Mouse (Mus musculus) left cerebral cortex, postnatal 10 days (tissue): ENCODE data around the gene Hist1h2bn. TPM values are rescaled to one million over a fixed set of nuclear protein-coding genes. Genes with fewer than 3 reads are reported as not detected.
"Not testable (repeated sequence)": the region's sequence is repeated elsewhere in the genome, so short reads cannot be mapped to it uniquely, and the experiment has no call there.

Experiments used
- DNase-seq, 2 experiments: peaks; one replicate each; pipeline ENCODE4 v3.0.0; 2021 to 2022; ENCODE audit warnings: low spot score in 2 of 2, mixed read lengths in 1 of 2; ENCODE audit errors: extremely low spot score in 1 of 2
- intact Hi-C: fragments of 180-260 bp; cut with DNase I; formaldehyde crosslinking; loops from one replicate; pipeline ENCODE4 v1.15.1; 2025
- total RNA-seq, 2 experiments: library from RNA; stranded (reverse); gene quantifications; 2 replicates each; pipeline ENCODE4 v1.2.3; 2021

Gene Hist1h2bn
- total RNA-seq, 2 experiments from 2014 or later = 23.0 to 25.1 TPM

- intact Hi-C loops = no loop called here
- DNase-seq = no peak
Observed at GRCm38 (mm10) chr13:21755707-21756106, 1.8 kb downstream of the Hist1h2bn start.

- peak; percentile 73 to 76 for DNase-seq
- intact Hi-C loops = no loop called here
Observed at GRCm38 (mm10) chr13:21778814-21779766, 25.2 kb downstream of the Hist1h2bn start.

- peak in 1 of 2 experiments; percentile 51 for DNase-seq
- intact Hi-C loops = no loop called here
Observed at GRCm38 (mm10) chr13:21779767-21780731, 26.1 kb downstream of the Hist1h2bn start, which contains the start of gene Hist1h1b. Gene Hist1h1b, minus strand, starts transcription at chr13:21780625.

- intact Hi-C loops = no loop called here
- DNase-seq = no peak
Observed at GRCm38 (mm10) chr13:21781021-21781555, 27.2 kb downstream of the Hist1h2bn start.

- no peak for DNase-seq
- intact Hi-C loops = no loop called here
Observed at GRCm38 (mm10) chr13:21781639-21782038, 27.7 kb downstream of the Hist1h2bn start.

GRCm38 (mm10) chr13:21782361-21783254 lies 28.7 kb downstream of the Hist1h2bn start:
- intact Hi-C loops, DNase-seq: not testable (repeated sequence)

- peak; percentile 28 to 81 for DNase-seq
- intact Hi-C loops = no loop called here
Observed at GRCm38 (mm10) chr13:21783255-21783617, 29.3 kb downstream of the Hist1h2bn start, which contains the start of gene Hist1h3i. Gene Hist1h3i, minus strand, starts transcription at chr13:21783370.

- DNase-seq = no peak
- intact Hi-C loops = no loop called here
Observed at GRCm38 (mm10) chr13:21783734-21784161, 29.8 kb downstream of the Hist1h2bn start.

GRCm38 (mm10) chr13:21784311-21784710 lies 30.4 kb downstream of the Hist1h2bn start:
- intact Hi-C loops = no loop called here
- no peak for DNase-seq

GRCm38 (mm10) chr13:21786189-21786898 lies 32.4 kb downstream of the Hist1h2bn start:
- DNase-seq = no peak
- intact Hi-C loops = no loop called here

- peak; percentile 87 to 99 for DNase-seq
- intact Hi-C loops = not testable (repeated sequence)
Observed at GRCm38 (mm10) chr13:21786899-21787629, 33.1 kb downstream of the Hist1h2bn start, which contains the start of the genes Hist1h2an and Hist1h2bp. Gene Hist1h2an, minus strand, starts transcription at chr13:21787218. Gene Hist1h2bp, plus strand, starts transcription at chr13:21787461.

- no peak for DNase-seq
- intact Hi-C loops = no loop called here
Observed at GRCm38 (mm10) chr13:21787760-21788593, 34.1 kb downstream of the Hist1h2bn start.

GRCm38 (mm10) chr13:21789925-21790324 lies 36.0 kb downstream of the Hist1h2bn start:
- intact Hi-C loops = no loop called here

GRCm38 (mm10) chr13:21790601-21791283 lies 36.8 kb downstream of the Hist1h2bn start:
- DNase-seq = no peak
- intact Hi-C loops = no loop called here

More at GRCm38 (mm10) chr13:21789925-21790324, 36.0 kb downstream of the Hist1h2bn start:
- no peak for DNase-seq

- DNase-seq = no peak
- intact Hi-C loops = no loop called here
Observed at GRCm38 (mm10) chr13:21795584-21795983, 41.7 kb downstream of the Hist1h2bn start.
